Mouse (Mus musculus) retina, postnatal 1 day (tissue): ENCODE results near the gene Slc9a1.

ENCODE experiments used
- DNase-seq: peaks from one replicate; pipeline ENCODE4 v3.0.0-alpha.2; 2012

The Slc9a1 gene

DNA sequence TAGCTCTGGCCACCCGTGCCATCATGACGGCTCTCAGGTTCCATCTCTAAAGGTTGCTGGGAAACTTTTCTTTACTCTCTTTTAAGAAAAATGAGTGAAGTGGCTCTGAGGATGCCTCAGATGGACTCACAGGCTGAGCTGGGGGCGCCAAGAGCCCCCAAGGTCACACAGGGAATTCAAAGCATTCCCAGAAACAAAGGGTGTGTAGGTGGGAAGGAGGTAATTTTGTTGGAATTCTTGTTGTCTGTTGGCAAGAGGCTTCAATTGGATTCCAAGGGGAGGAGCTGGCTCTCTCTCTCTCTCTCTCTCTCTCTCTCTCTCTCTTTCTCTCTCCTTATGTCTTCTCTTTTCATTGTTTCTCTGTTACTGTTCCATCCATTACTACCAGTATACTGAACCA is 72.7 kb downstream of the Slc9a1 start:
- no peak for DNase-seq

- peak; percentile 66 for DNase-seq
These were observed 73.6 kb downstream of the Slc9a1 start for GRCm38 (mm10) chr4:133443085-133443484.

- DNase-seq: no peak
These were observed 76.2 kb downstream of the Slc9a1 start for GRCm38 (mm10) chr4:133445727-133446126.

- DNase-seq: no peak
These were observed 77.9 kb downstream of the Slc9a1 start for GRCm38 (mm10) chr4:133447366-133447765.

- DNase-seq: no peak
These were observed 78.5 kb downstream of the Slc9a1 start for GRCm38 (mm10) chr4:133447967-133448366.

- no peak for DNase-seq
These were observed 79.3 kb downstream of the Slc9a1 start for GRCm38 (mm10) chr4:133448708-133449388.

DNA sequence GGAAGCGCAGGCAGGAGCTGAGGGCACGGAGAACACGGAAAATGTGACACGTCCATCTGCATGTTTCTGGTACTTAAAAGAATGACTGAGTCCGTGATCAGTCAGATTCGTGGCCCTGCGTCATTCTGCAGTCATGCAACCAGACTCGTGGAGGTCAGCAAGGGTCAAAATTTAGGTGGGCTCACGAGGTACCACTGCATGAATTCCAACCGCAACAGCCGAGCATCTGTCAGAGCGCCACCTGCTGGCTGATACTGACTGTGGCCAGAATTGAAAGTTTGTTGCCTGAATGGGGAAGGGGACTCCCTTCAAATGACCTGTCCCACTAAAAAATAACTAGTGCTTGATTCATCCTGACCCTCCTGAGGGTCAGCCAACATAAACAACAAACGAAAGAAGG is 80.2 kb downstream of the Slc9a1 start:
- peak; percentile 80 for DNase-seq

DNA sequence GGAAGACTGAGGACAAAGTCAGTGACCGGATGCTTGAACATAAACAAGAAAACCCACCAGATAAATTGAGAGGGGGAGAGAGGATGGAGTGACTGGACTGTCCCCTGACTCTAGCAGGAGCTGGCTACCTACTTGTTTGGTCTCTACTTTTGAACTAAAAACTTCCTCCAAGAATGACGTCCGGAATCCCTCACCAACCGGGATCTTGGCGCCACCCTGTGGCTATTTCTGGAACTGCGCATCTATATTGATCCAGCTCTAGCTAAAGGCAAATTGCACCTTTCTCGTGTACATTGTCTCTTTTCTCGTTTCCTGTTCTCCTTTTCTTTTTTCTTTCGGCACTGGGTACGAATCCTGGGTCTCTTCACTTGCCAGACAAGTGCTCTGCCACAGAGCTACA is 82.0 kb downstream of the Slc9a1 start:
- DNase-seq: peak; percentile 78

GRCm38 (mm10) chr4:133452433-133452832 is 82.9 kb downstream of the Slc9a1 start:
- DNase-seq: no peak

DNA sequence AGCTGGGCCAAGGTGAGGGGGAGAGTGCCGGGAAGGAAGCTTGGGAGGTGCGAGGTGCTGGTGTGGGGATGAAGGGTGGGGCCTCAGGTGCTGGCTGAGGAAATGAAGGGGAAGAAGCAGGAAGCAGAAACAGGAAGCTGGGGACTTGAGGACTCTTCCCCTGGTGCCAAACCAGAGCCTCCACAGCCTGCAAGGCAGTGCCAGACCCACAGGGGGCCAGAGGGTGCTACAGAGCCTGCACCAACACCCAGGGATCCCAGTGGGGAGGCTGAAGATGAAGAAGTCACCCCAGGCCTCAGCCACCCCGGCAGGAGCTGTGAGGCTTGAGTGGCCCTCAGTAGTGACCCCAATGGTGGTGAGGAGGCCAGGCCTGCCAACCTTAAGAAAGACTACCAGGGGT is 88.5 kb downstream of the Slc9a1 start:
- no peak for DNase-seq

GRCm38 (mm10) chr4:133460006-133460405 is 90.5 kb downstream of the Slc9a1 start:
- DNase-seq: no peak

- DNase-seq: peak; percentile 87
These were observed 91.4 kb downstream of the Slc9a1 start for GRCm38 (mm10) chr4:133460796-133461325.

DNA sequence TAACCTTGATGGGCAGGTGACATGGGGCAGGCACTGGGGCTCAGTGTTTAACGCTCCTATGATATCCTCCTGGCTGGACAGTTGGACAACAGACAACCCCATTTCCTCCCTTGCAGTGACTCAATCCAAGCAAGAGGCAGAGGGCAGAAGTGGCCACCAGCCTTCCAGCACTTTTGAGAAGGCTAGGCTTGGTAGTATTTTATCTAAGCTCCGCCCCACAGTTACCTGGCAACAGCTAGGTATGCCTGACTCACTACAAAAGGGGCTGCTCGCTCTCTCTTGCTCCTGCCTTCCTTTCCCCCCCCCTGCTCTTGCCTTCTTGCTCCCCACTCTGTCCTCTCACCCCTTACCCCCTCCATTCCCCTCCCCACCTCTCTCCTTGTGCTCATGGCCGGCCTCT is 91.9 kb downstream of the Slc9a1 start:
- no peak for DNase-seq

- no peak for DNase-seq
These were observed 93.7 kb downstream of the Slc9a1 start for GRCm38 (mm10) chr4:133463184-133463583.

- peak; percentile 87 for DNase-seq
These were observed 98.6 kb downstream of the Slc9a1 start for GRCm38 (mm10) chr4:133468080-133468479.

DNA sequence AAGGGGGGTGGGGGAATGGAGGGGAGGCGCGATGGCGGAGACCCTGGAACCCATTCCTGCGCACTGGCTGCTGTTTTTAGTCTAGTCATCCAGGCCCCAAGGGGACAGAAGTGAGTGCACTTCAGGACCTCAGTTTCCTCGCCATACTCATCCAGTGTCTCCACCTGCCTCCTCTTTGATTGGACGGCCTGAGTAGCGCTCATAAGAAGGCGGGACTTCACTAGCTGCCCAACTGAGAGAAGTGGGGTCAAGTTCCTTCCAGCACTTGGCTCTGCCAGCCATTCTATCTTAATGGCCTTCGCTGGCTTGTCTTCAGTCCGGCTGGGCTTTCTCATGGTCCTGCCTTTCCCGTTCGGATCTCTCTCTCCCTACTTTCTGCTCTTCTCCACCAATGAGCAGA is 99.6 kb downstream of the Slc9a1 start:
- peak; percentile 55 for DNase-seq

DNA sequence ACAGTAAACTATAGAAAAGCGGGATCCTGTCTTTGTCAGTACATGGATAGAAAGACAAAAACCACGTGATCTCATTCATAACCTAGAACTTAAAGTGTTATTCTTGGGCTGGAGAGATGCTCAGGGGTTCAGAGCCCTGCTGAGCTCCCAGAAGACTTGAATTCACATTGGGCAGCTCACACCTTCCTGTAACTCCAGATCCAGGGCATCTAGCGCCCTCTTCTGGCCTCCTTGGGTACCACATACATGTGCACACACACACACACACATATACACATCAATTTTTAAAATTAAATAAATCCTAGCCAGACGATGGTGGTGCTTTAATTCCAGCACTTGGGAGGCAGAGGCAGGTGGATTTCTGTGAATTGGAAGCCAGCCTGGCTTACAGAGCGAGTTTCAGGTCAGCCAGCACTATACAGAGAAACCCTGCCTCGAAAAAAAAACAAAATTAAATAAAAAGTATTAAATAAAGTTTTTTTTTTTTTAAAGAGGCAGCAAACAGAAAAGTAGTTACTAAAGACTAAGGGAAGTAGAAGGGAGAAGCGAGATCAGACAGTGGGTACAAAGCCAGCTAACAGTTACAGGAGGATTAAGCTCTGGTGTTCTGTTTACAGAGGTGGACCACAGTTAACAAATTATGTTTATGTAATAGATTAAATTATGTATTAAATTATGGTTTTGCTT is 101.8 kb downstream of the Slc9a1 start:
- no peak for DNase-seq
